Mouse (Mus musculus) thymus, adult 2 months (tissue): ENCODE results near the gene Gatd1.
A peak's percentile ranks its signal among the peaks of the same experiment; 100 is the strongest.

ENCODE experiments used
- CTCF ChIP-seq: fragments of 200-500 bp; IDR thresholded peaks from 2 replicates; pipeline ENCODE4 v1.5.1; 2012; ENCODE audit warnings: mild to moderate bottlenecking, control low read depth, low read length, moderate library complexity, borderline replicate concordance; ENCODE audit not compliant: control insufficient read depth, poor library complexity, insufficient read depth; ENCODE audit errors: extremely low read depth
- POLR2A ChIP-seq: fragments of 200-500 bp; IDR thresholded peaks from 2 replicates; pipeline ENCODE4 v1.6.1; 2012; ENCODE audit warnings: mild to moderate bottlenecking, low read length, control low read depth, moderate library complexity; ENCODE audit not compliant: control insufficient read depth, poor library complexity, insufficient read depth; ENCODE audit errors: extremely low read depth

DNA sequence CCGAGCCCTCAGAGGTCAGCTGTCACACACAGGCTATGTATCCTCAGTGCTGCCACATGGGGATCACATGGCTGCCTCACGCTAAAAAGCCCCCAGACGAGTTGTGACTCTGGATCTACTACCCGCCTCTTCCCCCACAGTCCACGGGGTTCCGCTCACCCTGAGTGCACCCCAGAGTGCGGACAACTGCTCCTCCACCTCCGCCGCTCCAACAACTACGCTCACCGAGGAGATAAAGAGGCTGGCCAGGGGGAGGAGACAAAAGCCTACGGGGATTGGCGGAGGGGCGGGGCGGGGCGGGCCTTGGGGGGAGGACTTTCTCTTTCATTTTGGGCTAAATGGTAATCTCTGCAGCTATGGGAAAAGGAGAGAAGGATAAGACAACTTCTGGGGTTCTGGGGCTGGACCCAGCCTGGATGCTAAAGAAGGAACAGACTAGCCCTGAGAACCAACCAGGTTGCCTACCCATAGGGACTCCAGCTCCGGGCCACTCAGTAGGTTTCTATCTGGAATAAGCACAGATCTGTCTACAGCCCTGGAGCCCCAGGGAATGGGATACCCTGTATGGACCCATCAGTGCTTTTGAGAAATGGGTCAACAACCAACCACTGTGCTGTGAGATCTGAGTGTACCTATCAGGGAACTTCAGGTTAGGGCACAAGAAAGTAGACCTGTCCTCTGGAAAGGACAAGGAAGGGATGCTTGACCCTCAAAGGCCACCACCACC lies 21.4 kb upstream of the Gatd1 start:
- TF ChIP-seq CTCF (no peak), POLR2A (peak; percentile 43; the same call in 1 of the 2 replicates)
